ENCODE assay signal across 8 mouse cellular contexts in genomic region chr7:68302586-68303433, GRCm38 (mm10). TPM values are rescaled to one million over a fixed set of nuclear protein-coding genes. Genes with fewer than 3 reads are reported as not detected.
DNase-seq lines count a peak whose midpoint lies in the region; ATAC-seq and TF ChIP-seq lines count a peak whose summit lies in the region.

No protein-coding gene starts in this region.

- H3K4me3 ChIP-seq in embryonic facial prominence, embryonic 13.5 days, result peak overlapping the region; percentile 26
- peak overlapping the region; percentile 6; the same call in 1 of the 2 replicates for H3K4me3 ChIP-seq in limb, embryonic 14.5 days (replicated peaks; ENCODE audit: low read length)
- no peak overlapping the region for H3K4me3 ChIP-seq in midbrain, embryonic 16.5 days (ENCODE audit: low read depth, low read length)

- ATAC-seq in embryonic facial prominence, embryonic 13.5 days (ENCODE audit: insufficient number of reproducible peaks, insufficient read depth, low FRiP score, low TSS enrichment, low read depth), result 0 out of 2 replicates have a peak, but pooled peaks have one; percentile 35
- ATAC-seq in limb, embryonic 14.5 days (ENCODE audit: low FRiP score, low read depth), result peak; percentile 84; the same call in 1 of the 2 replicates
- peak; percentile 79; the same call in 1 of the 2 replicates for ATAC-seq in midbrain, embryonic 16.5 days

- H3K9ac ChIP-seq in embryonic facial prominence, embryonic 13.5 days, result peak overlapping the region; percentile 46; the same call in 1 of the 2 replicates
- H3K9ac ChIP-seq in limb, embryonic 14.5 days (ENCODE audit: low read depth, low read length, severe bottlenecking), result no peak overlapping the region; the same call in 1 of the 2 replicates
- H3K9ac ChIP-seq in midbrain, embryonic 16.5 days (ENCODE audit: low read depth, low read length), result no peak overlapping the region

- 18% methylated on average over 18 of the region's 18 CpGs for WGBS in embryonic facial prominence, embryonic 13.5 days
- WGBS in limb, embryonic 14.5 days, result 11% methylated on average over 18 of the region's 18 CpGs
- 31% methylated on average over 18 of the region's 18 CpGs for WGBS in midbrain, embryonic 16.5 days

- no peaks in the 10 kb centered on the region for H3K9me3 ChIP-seq in embryonic facial prominence, embryonic 13.5 days
- H3K9me3 ChIP-seq in limb, embryonic 14.5 days (ENCODE audit: control insufficient read depth, low read length), result no peaks in the 10 kb centered on the region
- H3K9me3 ChIP-seq in midbrain, embryonic 16.5 days (replicated peaks; ENCODE audit: control insufficient read depth, low read length, poor library complexity, severe bottlenecking), result no peaks in the 10 kb centered on the region

- H3K27me3 ChIP-seq in embryonic facial prominence, embryonic 13.5 days, result no peaks in the 10 kb centered on the region
- H3K27me3 ChIP-seq in limb, embryonic 14.5 days (ENCODE audit: control insufficient read depth, insufficient read depth, low read length), result no peaks in the 10 kb centered on the region
- no peaks in the 10 kb centered on the region for H3K27me3 ChIP-seq in midbrain, embryonic 16.5 days (ENCODE audit: control insufficient read depth, insufficient read depth, low read depth, low read length)

- DNase-seq in 3T3-L1 (ENCODE audit: low read depth, low spot score), result peak; percentile 76
- peak; percentile 52 to 73 for DNase-seq in adrenal gland, postnatal 36 days
- DNase-seq in heart, adult 8-10 months (ENCODE audit: low spot score), result peak; percentile 69
- peak; percentile 42 for DNase-seq in kidney, adult 8-10 months
- peak; percentile 85 for DNase-seq in limb, embryonic 14.5 days (ENCODE audit: low spot score)
- DNase-seq in spleen, postnatal 14 days (ENCODE audit: low spot score in 2 of 2), result peak; percentile 16 to 56

- H3K4me1 ChIP-seq in embryonic facial prominence, embryonic 13.5 days, result peaks cover 20% of the 10 kb centered on the region
- peaks cover 18% of the 10 kb centered on the region for H3K4me1 ChIP-seq in limb, embryonic 14.5 days (ENCODE audit: control insufficient read depth, insufficient read depth, low read length)
- H3K4me1 ChIP-seq in midbrain, embryonic 16.5 days (ENCODE audit: control insufficient read depth, insufficient read depth, low read length), result no peaks in the 10 kb centered on the region

- H3K27ac ChIP-seq in embryonic facial prominence, embryonic 13.5 days, result no peak overlapping the region
- H3K27ac ChIP-seq in limb, embryonic 14.5 days (replicated peaks; ENCODE audit: low read depth, low read length), result 0 out of 2 replicates have a peak overlapping the region, but pooled peaks have one; percentile 5
- H3K27ac ChIP-seq in midbrain, embryonic 16.5 days (ENCODE audit: low read length), result no peak overlapping the region

- TF ChIP-seq POLR2A in limb, embryonic 14.5 days (IDR thresholded peaks at IDR 0.05; ENCODE audit: borderline replicate concordance, extremely low read depth, insufficient read depth, insufficient read length), result no peak

- H3K4me2 ChIP-seq in embryonic facial prominence, embryonic 13.5 days, result peak overlapping the region; percentile 50
- H3K4me2 ChIP-seq in limb, embryonic 14.5 days (replicated peaks; ENCODE audit: low read depth, low read length, severe bottlenecking), result peak overlapping the region; percentile 33
- peak overlapping the region; percentile 19 for H3K4me2 ChIP-seq in midbrain, embryonic 16.5 days (ENCODE audit: low read length)

- H3K36me3 ChIP-seq in embryonic facial prominence, embryonic 13.5 days, result no peaks in the 10 kb centered on the region
- H3K36me3 ChIP-seq in limb, embryonic 14.5 days (ENCODE audit: control insufficient read depth, insufficient read depth, low read length), result no peaks in the 10 kb centered on the region
- H3K36me3 ChIP-seq in midbrain, embryonic 16.5 days (ENCODE audit: control insufficient read depth, insufficient read depth, low read length), result no peaks in the 10 kb centered on the region

RNA-seq across cellular contexts. Expression of gene Fam169b, which starts 29.2 kb away (rescaled TPM):
- total RNA-seq in adrenal gland, postnatal 36 days (2021), result under 1 TPM in 1 of 2 experiments, not detected in 1; 0.26 TPM
- polyA plus RNA-seq in embryonic facial prominence, embryonic 13.5 days (2015; fragmentation: Nextera tagmentation; extraction: Ambion mirVana), result 2.0 and 2.1 TPM in 2 replicates
- total RNA-seq in heart, adult 8-10 months (2022), result under 1 TPM in 3 of 4 experiments, not detected in 1; 0.09 to 0.22 (median 0.14) TPM
- 1.9 and 2.5 TPM in 2 replicates for polyA plus RNA-seq in limb, embryonic 14.5 days (2012; rRNA removed)
- 1.0 TPM in 2 replicates for polyA plus RNA-seq in limb, embryonic 14.5 days (2014; fragmentation: Nextera tagmentation; extraction: Ambion mirVana)
- polyA plus RNA-seq in midbrain, embryonic 16.5 days (2015; fragmentation: Nextera tagmentation; extraction: Ambion mirVana), result 0.16 TPM in 1 of 2 replicates, not detected in the other

RNA-seq across cellular contexts. Expression of gene Pgpep1l, which starts 38.8 kb away (rescaled TPM):
- not detected for total RNA-seq in adrenal gland, postnatal 36 days (2021)
- 0.31 TPM in 1 of 2 replicates, not detected in the other for polyA plus RNA-seq in embryonic facial prominence, embryonic 13.5 days (2015; fragmentation: Nextera tagmentation; extraction: Ambion mirVana)
- under 1 TPM in 1 of 4 experiments, not detected in 3; 0.41 TPM for total RNA-seq in heart, adult 8-10 months (2022)
- polyA plus RNA-seq in limb, embryonic 14.5 days (2012; rRNA removed), result 0.59 and 0.80 TPM in 2 replicates
- 0.19 TPM in 1 of 2 replicates, not detected in the other for polyA plus RNA-seq in limb, embryonic 14.5 days (2014; fragmentation: Nextera tagmentation; extraction: Ambion mirVana)
- not detected in 2 replicates for polyA plus RNA-seq in midbrain, embryonic 16.5 days (2015; fragmentation: Nextera tagmentation; extraction: Ambion mirVana)
